Mouse (Mus musculus) MEL (cell line): ENCODE results near the gene Sgsm1.

ENCODE experiments used
- CHD2 ChIP-seq: IDR thresholded peaks from 2 replicates; pipeline ENCODE4 v1.6.1; 2011; ENCODE audit warnings: low read length, improper control_type of control experiment
- CTCF ChIP-seq, 3 experiments: IDR thresholded peaks in 2 of 3; conservative IDR thresholded peaks in 1 of 3; 2 replicates each; pipeline ENCODE4 v1.5.1; 2011 to 2012; ENCODE audit warnings: low read length in 3 of 3, low read depth in 2 of 3, mild to moderate bottlenecking in 2 of 3, improper control_type of control experiment in 1 of 3, inconsistent platforms in 1 of 3, mixed read lengths in 1 of 3, moderate library complexity in 1 of 3; ENCODE audit not compliant: control insufficient read depth in 1 of 3, insufficient read depth in 1 of 3, poor library complexity in 1 of 3, severe bottlenecking in 1 of 3
- POLR2A ChIP-seq, 2 experiments: IDR thresholded peaks; 2 replicates each; pipeline ENCODE4 v1.6.1; 2011 to 2012; ENCODE audit warnings: low read length in 2 of 2, mild to moderate bottlenecking in 2 of 2, control low read depth in 1 of 2, improper control_type of control experiment in 1 of 2, low read depth in 1 of 2, moderate library complexity in 1 of 2; ENCODE audit not compliant: control insufficient read depth in 1 of 2, insufficient read depth in 1 of 2, poor library complexity in 1 of 2
- TCF12 ChIP-seq: IDR thresholded peaks from 2 replicates; pipeline ENCODE4 v1.6.1; 2014; ENCODE audit warnings: low read depth, mild to moderate bottlenecking, inconsistent platforms, low read length, improper control_type of control experiment, moderate library complexity

GRCm38 (mm10) chr5:113275839-113276238 lies 34.7 kb downstream of the Sgsm1 start:
- TF ChIP-seq CHD2 (no peak), TCF12 (no peak), CTCF (IDR thresholded peaks at IDR 0.05 in 2 of 3, conservative IDR thresholded peaks at IDR 0.05 in 1 of 3; ENCODE audit: control insufficient read depth in 1 of 3, insufficient read depth in 1 of 3, low read depth in 2 of 3, low read length in 3 of 3, poor library complexity in 1 of 3, severe bottlenecking in 1 of 3) (no peak), POLR2A (IDR thresholded peaks at IDR 0.05; ENCODE audit: control insufficient read depth in 1 of 2, insufficient read depth in 1 of 2, low read depth in 1 of 2, low read length in 2 of 2, poor library complexity in 1 of 2) (no peak)
